Mouse (Mus musculus) midbrain, postnatal 0 days (tissue): Measurements from ENCODE around the gene Slc16a9. TPM values are rescaled to one million over a fixed set of nuclear protein-coding genes. Genes with fewer than 3 reads are reported as not detected.

ENCODE experiments used
- ATAC-seq: fragments of 200-750 bp; cut with Nextera tagmentation; 2 replicates; pipeline ENCODE4 v1.8.0; 2017; ENCODE audit warnings: moderate number of reproducible peaks, mild to moderate bottlenecking, moderate TSS enrichment, moderate library complexity; ENCODE audit not compliant: low FRiP score
- DNase-seq: peaks from one replicate; pipeline ENCODE4 v3.0.0-alpha.2; 2015; ENCODE audit warnings: low spot score
- H3K27ac ChIP-seq: fragments of 300-500 bp; sonication (generic); 2 replicates; pipeline ENCODE4 v1.5.1; 2014; ENCODE audit warnings: low read depth, mild to moderate bottlenecking, low read length, mixed read lengths
- H3K27me3 ChIP-seq: fragments of 300-500 bp; sonication (generic); 2 replicates; pipeline ENCODE4 v1.6.1; 2014; ENCODE audit warnings: low read length, control low read depth, mixed read lengths; ENCODE audit not compliant: insufficient read depth
- H3K36me3 ChIP-seq: fragments of 300-500 bp; sonication (generic); 2 replicates; pipeline ENCODE4 v1.6.1; 2014; ENCODE audit warnings: low read length, control low read depth, mixed read lengths; ENCODE audit not compliant: insufficient read depth
- H3K4me1 ChIP-seq: fragments of 300-500 bp; sonication (generic); 2 replicates; pipeline ENCODE4 v1.6.1; 2014; ENCODE audit warnings: mild to moderate bottlenecking, control low read depth, antibody characterized with exemption, low read length, mixed read lengths; ENCODE audit not compliant: insufficient read depth
- H3K4me2 ChIP-seq: fragments of 300-500 bp; sonication (generic); 2 replicates; pipeline ENCODE4 v1.6.1; 2014; ENCODE audit warnings: low read depth, mild to moderate bottlenecking, low read length, mixed read lengths; ENCODE audit not compliant: poor library complexity, severe bottlenecking
- H3K4me3 ChIP-seq: fragments of 300-500 bp; sonication (generic); 2 replicates; pipeline ENCODE4 v1.5.1; 2014; ENCODE audit warnings: low read depth, mild to moderate bottlenecking, low read length, moderate library complexity
- H3K9ac ChIP-seq: fragments of 300-500 bp; sonication (generic); replicated peaks from 2 replicates; pipeline ENCODE4 v1.6.1; 2014; ENCODE audit warnings: mild to moderate bottlenecking, low read length, moderate library complexity, mixed read lengths; ENCODE audit not compliant: poor library complexity, severe bottlenecking
- H3K9me3 ChIP-seq: fragments of 300-500 bp; sonication (generic); 2 replicates; pipeline ENCODE4 v1.6.1; 2016; ENCODE audit warnings: low read length, control low read depth
- CTCF ChIP-seq: IDR thresholded peaks from 2 replicates; pipeline ENCODE4 v1.5.1; 2016; ENCODE audit warnings: antibody characterized with exemption, mild to moderate bottlenecking
- WGBS: fragments of 180-500 bp; shearing (Covaris S2); extraction: QIAGEN DNeasy Blood & Tissue Kit; methylation state at CpG from one replicate; pipeline ENCODE4 v1.1.7; 2014; 5-methylcytosine and 5-hydroxymethylcytosine counted together
- polyA plus RNA-seq: library from polyadenylated mRNA; unstranded; fragments of >200 nt; fragmentation: Nextera tagmentation; extraction: Ambion mirVana; gene quantifications from 2 replicates; pipeline ENCODE4 v1.2.1, GENCODE M21; 2015
- total RNA-seq: library from RNA; depleted of rRNA; stranded (reverse); fragments of >200 nt; gene quantifications from 2 replicates; pipeline ENCODE4 v1.2.3, GENCODE M21; 2014

Gene Slc16a9
- total and polyA plus RNA-seq, 2 experiments from 2014 or later = 4.2 to 8.9 TPM

DNA sequence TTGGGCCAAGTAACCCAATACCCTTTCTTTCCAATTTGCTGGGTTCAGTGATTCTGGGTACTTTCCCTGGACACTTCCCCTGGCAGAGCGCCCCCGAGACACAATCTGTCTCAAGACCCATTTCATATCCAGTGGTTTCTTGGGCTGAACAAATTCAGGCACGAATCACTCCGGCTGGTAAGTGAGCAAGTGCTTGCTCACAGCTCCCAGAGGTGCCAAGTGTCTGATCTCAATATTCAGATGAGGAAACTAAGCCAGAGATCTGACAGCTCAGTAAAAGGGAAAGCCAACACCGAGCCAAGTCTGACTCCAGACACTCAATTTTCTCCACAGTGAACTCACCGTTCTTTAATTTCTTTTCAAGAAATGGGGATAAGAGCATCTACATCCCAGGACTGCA lies 21.6 kb downstream of the Slc16a9 start:
- Histone ChIP-seq H3K4me3 (no peak overlapping the region), H3K36me3 (no peaks in the 10 kb centered on the region), H3K4me1 (no peaks in the 10 kb centered on the region), H3K9me3 (no peaks in the 10 kb centered on the region), H3K4me2 (no peak overlapping the region), H3K27me3 (no peaks in the 10 kb centered on the region), H3K27ac (no peak overlapping the region), H3K9ac (no peak overlapping the region)
- TF ChIP-seq CTCF = no peak
- 82% methylated on average over 6 of the region's 6 CpGs for WGBS
- DNase-seq (no peak), ATAC-seq (no peak)

- no peaks in the 10 kb centered on the region for H3K9me3 ChIP-seq
- no peak for ATAC-seq
These were observed 23.9 kb downstream of the Slc16a9 start for GRCm38 (mm10) chr10:70268581-70269446.

GRCm38 (mm10) chr10:70269447-70269787 lies 24.5 kb downstream of the Slc16a9 start:
- ATAC-seq (no peak), DNase-seq (no peak)
- 92% methylated on average over 2 of the region's 2 CpGs for WGBS
- Histone ChIP-seq H3K4me2 (no peak overlapping the region), H3K27ac (no peak overlapping the region), H3K4me3 (no peak overlapping the region), H3K9me3 (no peaks in the 10 kb centered on the region), H3K36me3 (no peaks in the 10 kb centered on the region), H3K4me1 (no peaks in the 10 kb centered on the region), H3K27me3 (no peaks in the 10 kb centered on the region), H3K9ac (no peak overlapping the region)
- no peak for TF ChIP-seq CTCF

More at GRCm38 (mm10) chr10:70268581-70269446, 23.9 kb downstream of the Slc16a9 start:
- Histone ChIP-seq H3K4me3 (no peak overlapping the region), H3K9ac (no peak overlapping the region), H3K27me3 (no peaks in the 10 kb centered on the region), H3K4me2 (no peak overlapping the region), H3K4me1 (no peaks in the 10 kb centered on the region), H3K36me3 (no peaks in the 10 kb centered on the region), H3K27ac (no peak overlapping the region)
- peak; percentile 18; the same call in 1 of the 2 replicates for TF ChIP-seq CTCF
- no peak for DNase-seq
- 77% methylated on average over 23 of the region's 23 CpGs for WGBS

DNA sequence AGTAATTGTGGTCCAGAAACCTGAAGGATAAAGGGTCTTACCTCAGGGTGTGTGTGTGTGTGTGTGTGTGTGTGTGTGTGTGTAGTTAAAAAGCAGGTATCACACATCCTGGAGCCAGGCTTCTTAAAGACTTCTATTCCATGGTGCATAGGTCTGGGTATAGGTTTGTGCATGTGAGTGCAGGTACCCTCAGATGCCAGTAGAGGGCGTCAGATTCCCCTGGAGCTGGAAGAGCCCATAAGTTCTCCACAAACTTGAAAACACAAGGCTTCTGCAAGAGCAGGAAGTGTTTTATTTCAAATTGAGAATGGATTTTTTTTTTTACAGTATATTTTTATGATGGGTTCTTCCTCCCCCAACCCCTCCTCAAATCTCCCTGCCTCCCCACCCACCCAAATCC lies 31.8 kb downstream of the Slc16a9 start:
- Histone ChIP-seq H3K4me2 (no peak overlapping the region), H3K4me1 (no peaks in the 10 kb centered on the region), H3K9me3 (no peaks in the 10 kb centered on the region), H3K27ac (no peak overlapping the region), H3K4me3 (no peak overlapping the region), H3K36me3 (no peaks in the 10 kb centered on the region), H3K9ac (no peak overlapping the region), H3K27me3 (no peaks in the 10 kb centered on the region)
- no peak for TF ChIP-seq CTCF
- WGBS = 57% methylated on average over 1 of the region's 1 CpGs
- no peak for DNase-seq
- no peak for ATAC-seq

- no peaks in the 10 kb centered on the region for H3K9me3 ChIP-seq
- H3K4me2 ChIP-seq = no peak overlapping the region
- no peaks in the 10 kb centered on the region for H3K27me3 ChIP-seq
- H3K4me1 ChIP-seq = no peaks in the 10 kb centered on the region
- 75% methylated on average over 8 of the region's 8 CpGs for WGBS
- H3K27ac ChIP-seq = no peak overlapping the region
- no peak overlapping the region for H3K4me3 ChIP-seq
- H3K36me3 ChIP-seq = no peaks in the 10 kb centered on the region
- DNase-seq (no peak), ATAC-seq (no peak)
- H3K9ac ChIP-seq = no peak overlapping the region
- TF ChIP-seq CTCF = peak; percentile 46
These were observed 34.4 kb downstream of the Slc16a9 start for GRCm38 (mm10) chr10:70279349-70279748.

DNA sequence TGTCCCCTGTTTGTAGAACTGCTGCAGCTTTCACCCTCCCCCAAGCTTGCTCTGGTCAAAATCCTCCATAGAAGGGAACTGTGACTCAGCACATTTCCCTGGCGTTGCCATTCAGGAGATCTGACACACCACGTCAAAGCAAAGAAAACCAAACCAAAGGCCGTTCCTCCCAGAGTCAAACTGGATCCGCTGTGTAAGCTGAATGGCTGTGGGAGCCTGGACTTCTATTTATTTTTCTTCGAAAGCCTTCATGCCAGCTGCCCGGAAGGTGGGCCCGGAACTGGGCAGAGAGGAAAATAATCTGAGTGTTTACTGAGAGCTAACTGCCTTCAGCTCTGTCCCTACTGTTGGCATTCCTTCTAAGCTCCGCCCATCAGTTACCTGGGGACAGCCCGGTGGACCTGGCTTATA lies 42.9 kb downstream of the Slc16a9 start:
- H3K36me3 ChIP-seq = no peaks in the 10 kb centered on the region
- no peaks in the 10 kb centered on the region for H3K27me3 ChIP-seq
- peak overlapping the region; percentile 51 for H3K27ac ChIP-seq
- peaks cover 10% of the 10 kb centered on the region for H3K4me1 ChIP-seq
- 0 out of 2 replicates have a peak, but pooled peaks have one; percentile 29 for ATAC-seq
- H3K9me3 ChIP-seq = no peaks in the 10 kb centered on the region
- no peak for TF ChIP-seq CTCF
- WGBS = 28% methylated on average over 9 of the region's 9 CpGs
- no peak overlapping the region for H3K9ac ChIP-seq
- H3K4me3 ChIP-seq = no peak overlapping the region
- no peak overlapping the region for H3K4me2 ChIP-seq
- peak; percentile 57 for DNase-seq
